Mouse (Mus musculus) c-Kit-positive CD71-positive TER-119-positive erythroid progenitor cells, embryonic 14.5 days (primary cell): ENCODE results near the gene Crispld2.

ENCODE experiments used
- DNase-seq: peaks from one replicate; pipeline ENCODE4 v3.0.0-alpha.2; 2013; ENCODE audit warnings: low spot score

The Crispld2 gene

GRCm38 (mm10) chr8:119992249-119992648, at the start of gene Crispld2:
Crispld2 (plus strand) TSS chr8:119992438.
- peak; percentile 23 for DNase-seq

- DNase-seq: no peak
These were observed 48.6 kb upstream of the Crispld2 start for GRCm38 (mm10) chr8:119943616-119944015.

DNA sequence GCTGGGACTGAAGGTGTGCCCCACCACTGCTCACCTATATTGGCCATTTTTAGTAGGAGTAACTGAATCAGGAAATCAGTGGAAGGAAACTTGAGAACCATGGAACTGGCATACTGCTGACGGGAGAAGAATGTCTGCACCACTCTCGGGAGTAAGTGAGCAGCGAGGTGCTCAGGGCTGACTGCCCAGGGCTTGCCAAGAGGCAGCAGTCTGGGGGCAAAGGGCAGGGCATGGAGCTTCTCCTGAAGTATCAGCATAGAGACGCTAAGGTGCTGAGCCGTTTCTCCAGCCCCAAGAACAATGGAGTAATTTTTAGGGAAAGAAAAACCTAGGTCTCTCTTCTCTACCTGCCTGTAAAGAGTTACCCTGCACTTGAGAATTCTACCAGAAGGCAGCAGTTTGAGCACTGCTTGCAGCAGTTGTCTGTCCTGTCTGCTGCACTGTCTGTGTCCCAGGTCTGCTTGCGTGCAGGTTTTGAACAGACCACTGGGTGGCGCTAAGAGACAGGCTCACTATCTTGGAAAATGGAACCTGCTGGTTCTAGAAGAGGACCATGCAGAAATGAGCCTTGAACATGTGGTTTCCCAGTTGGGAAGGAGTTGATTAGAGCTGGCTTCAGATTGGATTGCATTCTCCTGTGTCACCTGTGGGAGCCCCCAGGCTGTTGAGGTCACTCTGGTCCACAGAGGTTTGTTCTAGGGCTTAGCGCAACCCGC, 48.0 kb upstream of the Crispld2 start:
- DNase-seq: peak; percentile 51

DNA sequence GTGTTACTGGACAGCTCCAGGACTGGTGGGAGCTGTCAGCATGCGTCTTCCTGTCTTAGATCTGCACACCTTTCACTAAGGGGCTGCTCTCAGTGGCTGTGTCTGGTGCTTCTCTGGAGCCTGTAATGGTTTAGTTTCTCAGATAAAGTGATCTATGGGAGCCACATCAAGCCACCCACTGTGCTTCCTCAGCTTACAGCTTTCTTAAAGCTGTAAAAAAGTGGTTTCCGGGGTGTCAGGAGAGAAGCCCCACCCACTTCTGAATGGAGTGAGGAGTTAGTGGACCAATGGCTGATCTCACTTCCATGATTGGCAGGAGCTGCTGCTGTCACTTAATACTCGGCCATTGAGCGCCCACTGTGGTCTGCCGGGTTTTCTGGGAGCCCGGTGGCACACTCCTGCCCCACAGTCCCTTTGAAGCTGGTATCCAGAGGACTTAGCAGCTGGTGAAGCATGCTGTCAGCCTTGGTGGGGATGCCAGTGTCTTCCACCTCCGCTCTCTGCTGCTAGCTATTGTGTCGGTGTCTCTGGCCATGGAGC, 45.8 kb upstream of the Crispld2 start:
- no peak for DNase-seq

DNA sequence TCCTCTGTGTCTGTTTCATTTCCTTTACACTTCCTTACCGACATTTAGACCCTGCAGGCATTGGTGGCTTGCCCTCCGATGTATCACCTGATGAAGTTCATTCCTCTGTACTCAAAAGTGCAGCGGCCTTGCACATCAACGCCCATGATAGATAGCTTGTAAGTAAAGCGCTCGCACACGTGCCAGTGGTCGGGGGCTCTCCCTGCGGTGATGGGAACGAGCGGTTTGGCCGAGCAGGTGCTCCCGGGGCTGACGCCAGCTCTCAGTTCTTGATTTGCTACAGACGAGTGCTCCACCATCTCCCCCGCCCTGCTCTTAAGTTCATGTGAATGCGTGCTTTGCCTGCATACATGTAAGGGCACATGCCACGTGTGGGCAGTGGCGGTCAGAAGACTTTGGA, 44.6 kb upstream of the Crispld2 start:
- DNase-seq: no peak

- no peak for DNase-seq
These were observed 43.9 kb upstream of the Crispld2 start for GRCm38 (mm10) chr8:119948340-119948739.

GRCm38 (mm10) chr8:119952282-119952681, 40.0 kb upstream of the Crispld2 start:
- no peak for DNase-seq

GRCm38 (mm10) chr8:119952747-119953146, 39.5 kb upstream of the Crispld2 start:
- DNase-seq: no peak

DNA sequence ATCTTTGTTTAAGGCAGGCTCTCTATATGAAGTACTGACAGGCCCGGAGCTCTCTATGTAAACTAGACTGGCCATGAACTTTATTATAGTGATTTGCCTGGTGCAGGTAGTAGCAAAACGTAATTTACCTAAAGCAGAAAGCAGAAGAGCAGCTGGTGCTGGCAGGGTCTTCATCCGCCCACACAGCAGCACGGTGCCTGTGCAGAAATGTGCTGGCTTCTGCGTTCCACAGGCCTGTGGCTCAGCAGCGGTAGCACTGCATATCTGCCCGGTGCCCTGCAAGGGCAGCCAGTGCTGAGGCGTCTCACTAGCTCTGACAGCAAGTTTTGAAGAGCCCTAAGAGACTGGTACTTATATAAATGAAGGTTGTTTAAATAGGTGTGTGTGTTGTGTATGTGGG, 36.9 kb upstream of the Crispld2 start:
- no peak for DNase-seq

GRCm38 (mm10) chr8:119958076-119958475, 34.2 kb upstream of the Crispld2 start:
- no peak for DNase-seq

- no peak for DNase-seq
These were observed 31.6 kb upstream of the Crispld2 start for GRCm38 (mm10) chr8:119960531-119961104.

DNA sequence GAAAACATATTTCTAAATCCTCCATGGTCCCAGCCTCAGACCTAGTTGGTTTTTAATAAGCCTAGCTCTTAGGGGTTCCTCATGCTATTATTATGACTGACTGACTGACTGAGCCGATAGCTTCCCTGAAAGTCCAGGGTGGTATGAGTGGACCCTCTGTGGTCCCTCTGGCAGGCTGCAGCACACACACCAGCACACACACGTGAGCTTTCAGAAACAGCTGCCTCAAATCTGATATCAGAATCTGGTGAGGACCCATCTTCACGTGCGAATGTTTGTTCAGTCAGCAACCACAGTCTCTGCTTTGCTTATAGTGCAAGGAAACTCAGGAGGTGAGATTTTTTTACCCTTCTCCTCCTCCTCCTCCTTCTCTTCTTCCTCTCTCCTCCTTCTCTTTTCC, 27.4 kb upstream of the Crispld2 start:
- DNase-seq: no peak

GRCm38 (mm10) chr8:119967435-119967834, 24.8 kb upstream of the Crispld2 start:
- no peak for DNase-seq

GRCm38 (mm10) chr8:119970169-119970568, 22.1 kb upstream of the Crispld2 start:
- DNase-seq: no peak

GRCm38 (mm10) chr8:119972558-119972957, 19.7 kb upstream of the Crispld2 start:
- DNase-seq: no peak

DNA sequence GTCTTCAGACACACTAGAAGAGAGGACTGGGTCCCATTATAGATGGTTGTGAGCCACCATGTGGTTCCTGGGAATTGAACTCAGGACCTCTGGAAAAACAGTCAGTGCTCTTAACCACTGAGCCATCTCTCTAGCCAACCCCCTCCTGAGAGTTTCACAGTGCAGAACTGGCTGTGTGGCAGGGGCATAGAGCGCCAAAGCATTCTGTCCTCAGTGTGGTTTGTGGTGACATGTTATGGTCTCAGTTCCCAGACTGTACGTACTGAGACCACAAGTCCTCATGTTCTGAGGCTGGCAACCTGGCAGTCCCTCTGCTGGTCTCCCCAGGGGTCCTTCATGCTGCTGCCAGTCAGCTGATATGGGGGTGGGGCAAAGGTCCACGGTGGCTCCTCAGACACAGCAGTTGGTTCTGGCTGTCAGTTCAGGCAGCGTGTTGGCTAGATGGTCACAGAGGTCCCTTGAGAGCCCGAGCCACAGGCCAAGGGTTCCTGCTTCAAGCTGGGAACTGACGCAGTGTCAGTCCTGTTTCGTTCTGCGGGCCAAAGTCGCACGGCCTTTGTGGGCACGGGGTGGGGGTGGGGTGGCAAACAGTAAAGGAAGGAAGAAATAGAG, 13.4 kb upstream of the Crispld2 start:
- DNase-seq: no peak

DNA sequence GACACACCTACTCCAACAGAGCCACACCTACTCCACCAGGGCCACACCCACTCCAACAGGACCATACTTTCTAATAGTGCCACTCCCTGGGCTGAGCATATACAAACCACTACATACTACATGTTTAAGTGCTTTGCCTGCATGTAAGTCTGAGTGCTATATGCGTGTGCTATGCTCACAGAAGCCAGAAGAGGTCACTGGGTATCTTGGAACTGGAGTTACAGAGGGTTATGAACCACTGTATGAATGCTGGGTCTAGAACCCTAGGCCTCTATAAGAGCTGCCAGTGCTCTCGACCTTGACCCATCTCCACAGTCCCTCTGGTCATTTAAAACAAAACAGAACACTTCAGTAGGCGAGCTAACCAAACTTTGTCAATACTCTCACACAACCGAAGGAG, 11.0 kb upstream of the Crispld2 start:
- DNase-seq: no peak

- no peak for DNase-seq
These were observed 8.2 kb upstream of the Crispld2 start for GRCm38 (mm10) chr8:119984085-119984484.

DNA sequence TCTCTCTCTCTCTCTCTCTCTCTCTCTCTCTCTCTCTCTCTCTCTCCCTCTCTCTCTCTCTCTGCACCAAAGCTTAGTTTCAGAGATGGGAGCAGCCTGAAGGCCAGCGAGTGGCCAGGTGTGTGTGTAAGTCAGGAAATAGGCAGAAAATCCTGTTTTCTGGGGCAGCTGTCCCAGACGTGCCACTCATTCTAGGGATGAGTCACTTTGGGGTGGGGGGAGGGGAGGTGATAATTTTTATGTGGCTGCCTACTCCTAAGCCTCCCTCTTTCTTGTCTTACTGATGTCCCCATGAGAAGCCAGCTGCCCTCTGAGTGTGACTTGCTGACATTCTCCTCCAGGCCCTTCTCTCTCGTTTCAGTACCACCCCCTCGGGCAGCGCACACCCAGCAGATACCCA, 6.1 kb upstream of the Crispld2 start:
- no peak for DNase-seq

GRCm38 (mm10) chr8:119988087-119988486, 4.2 kb upstream of the Crispld2 start:
- DNase-seq: no peak

GRCm38 (mm10) chr8:119994114-119994513, 1.9 kb downstream of the Crispld2 start:
- no peak for DNase-seq

DNA sequence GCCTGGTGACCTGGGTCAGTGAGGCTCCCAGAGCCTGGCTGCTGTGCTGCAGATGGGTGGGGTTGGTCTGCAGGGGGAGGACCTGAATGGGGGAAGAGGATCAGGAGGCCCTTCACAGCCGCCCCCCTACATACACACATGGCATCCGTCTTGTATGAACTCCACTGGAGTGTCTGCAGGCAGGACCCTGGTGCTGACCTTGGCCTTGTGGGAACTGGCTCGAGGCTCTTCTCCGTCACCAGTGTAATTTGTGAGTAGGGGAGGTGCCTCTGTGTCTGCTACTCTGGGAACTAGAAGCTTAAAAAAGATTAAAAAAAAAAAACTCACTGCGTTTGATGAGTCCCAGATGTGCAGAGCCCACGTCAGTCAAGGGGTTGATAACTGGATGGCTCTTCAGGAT, 2.3 kb downstream of the Crispld2 start:
- DNase-seq: no peak

- no peak for DNase-seq
These were observed 5.0 kb downstream of the Crispld2 start for GRCm38 (mm10) chr8:119997266-119997665.
